Mouse (Mus musculus) urinary bladder, adult 18-20 months (tissue): ENCODE data around the gene Pimreg.

Experiments
- DNase-seq, 2 experiments: peaks; one replicate each; pipeline ENCODE4 v3.0.0; 2022; ENCODE audit warnings: low spot score in 2 of 2, mixed read lengths in 2 of 2

The Pimreg gene

DNA sequence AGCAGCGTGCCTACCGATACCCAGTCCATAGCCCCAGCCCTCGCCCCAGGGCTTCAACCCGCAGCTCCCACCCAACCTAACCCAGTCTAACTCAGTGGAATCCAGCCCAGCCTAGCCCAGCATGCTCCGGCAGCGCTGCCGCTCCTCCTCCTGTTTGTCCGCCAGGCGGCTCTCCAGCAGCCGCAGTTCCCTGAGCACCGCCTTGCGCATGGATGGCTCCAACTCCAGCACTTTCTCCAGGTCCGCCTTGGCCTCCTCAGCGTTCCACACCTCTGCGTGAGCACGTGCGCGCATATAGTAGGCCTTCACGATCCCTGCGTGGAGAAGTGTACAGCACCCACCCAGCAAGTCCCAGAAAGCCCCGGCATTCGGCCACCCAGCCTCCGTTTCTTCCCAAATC, 12.7 kb upstream of the Pimreg start:
- no peak for DNase-seq

- no peak for DNase-seq
These were observed 10.5 kb upstream of the Pimreg start for GRCm38 (mm10) chr11:72031353-72031752.

DNA sequence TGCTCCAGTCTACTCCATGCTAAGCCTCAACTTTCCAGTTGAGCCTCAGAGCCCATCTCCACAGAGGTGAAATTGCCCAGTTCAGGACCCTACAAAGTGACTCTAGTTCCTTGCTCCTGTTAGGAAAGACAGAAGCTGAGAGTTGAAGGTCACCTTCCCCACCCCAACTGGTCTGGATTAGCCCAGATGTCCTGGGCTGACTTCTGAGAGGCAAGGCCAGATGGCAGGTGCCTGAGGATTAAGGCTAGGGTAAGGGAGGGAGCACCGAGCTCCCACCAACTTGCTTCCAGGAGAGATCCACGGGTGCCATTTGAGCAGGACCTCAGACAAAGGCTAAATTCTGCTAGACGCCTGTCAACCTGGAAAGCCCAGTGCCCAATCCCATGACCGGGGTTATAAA, 9.7 kb upstream of the Pimreg start:
- DNase-seq, result no peak

DNA sequence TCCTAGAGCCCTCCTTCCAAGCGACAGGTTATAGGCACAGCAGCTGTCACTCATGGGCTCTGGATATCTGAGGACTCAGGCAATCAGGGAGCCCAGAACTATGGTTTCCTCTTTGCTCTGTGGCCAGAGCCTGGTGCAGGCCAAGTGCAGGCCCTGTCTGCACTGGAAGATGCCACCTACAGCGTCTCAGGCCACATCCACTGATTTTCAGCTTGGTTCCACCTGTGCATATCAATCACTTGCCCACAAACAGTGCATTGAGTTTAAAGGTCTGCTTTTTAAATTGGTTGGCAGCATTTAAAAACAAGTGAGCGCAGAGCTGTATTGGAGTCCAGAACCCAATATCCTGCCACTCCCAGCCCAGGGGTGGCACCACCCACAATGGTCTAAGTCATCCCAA, 9.2 kb upstream of the Pimreg start:
- no peak for DNase-seq

DNA sequence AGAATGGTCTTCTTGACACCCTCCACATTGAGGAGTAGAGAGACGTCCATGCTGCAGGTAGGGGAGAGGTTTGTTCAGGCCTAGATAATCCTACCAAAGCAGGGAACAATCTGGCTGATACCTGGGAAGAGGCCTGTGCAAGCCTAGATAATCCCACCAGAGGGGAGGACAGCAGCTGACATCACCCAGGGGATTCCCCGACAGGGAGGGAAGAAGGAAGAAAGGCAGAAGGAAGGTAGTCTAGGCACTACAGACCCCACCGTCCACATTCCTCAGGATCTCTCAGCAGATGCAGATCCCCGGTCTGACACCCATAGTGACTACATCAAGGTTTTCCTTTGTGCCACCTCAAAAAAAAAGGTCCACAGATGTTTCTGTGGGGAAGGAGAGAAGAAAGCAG, 4.4 kb upstream of the Pimreg start, which contains the start of gene Aipl1:
Aipl1 (minus strand) TSS at position 101 of the 400 bp plus-strand sequence.
- no peak for DNase-seq

GRCm38 (mm10) chr11:72037996-72038395, 3.8 kb upstream of the Pimreg start:
- peak in 1 of 2 experiments; percentile 13 for DNase-seq

- DNase-seq, result no peak
These were observed 2.0 kb upstream of the Pimreg start for GRCm38 (mm10) chr11:72039599-72040386.

GRCm38 (mm10) chr11:72041290-72041767, 503 bp upstream of the Pimreg start:
- no peak for DNase-seq

- no peak for DNase-seq
These were observed 799 bp downstream of the Pimreg start for GRCm38 (mm10) chr11:72042631-72043030.

- no peak for DNase-seq
These were observed 2.4 kb downstream of the Pimreg start for GRCm38 (mm10) chr11:72044231-72044630.

- no peak for DNase-seq
These were observed 6.9 kb downstream of the Pimreg start for GRCm38 (mm10) chr11:72048730-72049129.

DNA sequence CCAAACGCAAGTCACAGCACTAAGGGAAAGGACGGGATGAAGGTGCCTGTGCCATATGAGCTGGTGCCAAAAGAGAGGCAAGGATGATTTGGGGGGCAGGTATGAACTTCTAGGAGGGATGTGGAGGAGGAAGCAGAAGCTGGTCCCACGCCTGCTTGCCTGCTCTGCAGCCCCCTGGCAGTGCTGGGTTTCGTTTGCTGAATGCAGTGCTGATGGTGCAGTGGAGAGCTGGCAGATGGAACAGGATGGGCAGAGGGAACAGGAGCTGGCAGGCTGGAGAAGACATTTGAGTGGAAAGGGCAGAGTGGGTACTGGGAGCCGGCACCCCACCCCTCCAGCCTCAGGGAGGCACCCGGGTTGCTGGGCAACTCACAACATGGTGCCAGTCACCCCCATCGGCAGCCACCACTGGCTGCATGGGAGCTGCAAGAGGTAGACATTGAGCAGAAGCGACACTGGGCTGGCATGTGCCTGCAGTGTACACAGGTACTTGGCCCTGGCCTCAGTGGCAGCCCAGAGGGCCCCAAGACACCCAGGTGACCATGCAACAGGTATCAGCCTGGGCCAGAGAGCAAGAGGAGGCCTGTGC, 7.4 kb downstream of the Pimreg start:
- no peak for DNase-seq

DNA sequence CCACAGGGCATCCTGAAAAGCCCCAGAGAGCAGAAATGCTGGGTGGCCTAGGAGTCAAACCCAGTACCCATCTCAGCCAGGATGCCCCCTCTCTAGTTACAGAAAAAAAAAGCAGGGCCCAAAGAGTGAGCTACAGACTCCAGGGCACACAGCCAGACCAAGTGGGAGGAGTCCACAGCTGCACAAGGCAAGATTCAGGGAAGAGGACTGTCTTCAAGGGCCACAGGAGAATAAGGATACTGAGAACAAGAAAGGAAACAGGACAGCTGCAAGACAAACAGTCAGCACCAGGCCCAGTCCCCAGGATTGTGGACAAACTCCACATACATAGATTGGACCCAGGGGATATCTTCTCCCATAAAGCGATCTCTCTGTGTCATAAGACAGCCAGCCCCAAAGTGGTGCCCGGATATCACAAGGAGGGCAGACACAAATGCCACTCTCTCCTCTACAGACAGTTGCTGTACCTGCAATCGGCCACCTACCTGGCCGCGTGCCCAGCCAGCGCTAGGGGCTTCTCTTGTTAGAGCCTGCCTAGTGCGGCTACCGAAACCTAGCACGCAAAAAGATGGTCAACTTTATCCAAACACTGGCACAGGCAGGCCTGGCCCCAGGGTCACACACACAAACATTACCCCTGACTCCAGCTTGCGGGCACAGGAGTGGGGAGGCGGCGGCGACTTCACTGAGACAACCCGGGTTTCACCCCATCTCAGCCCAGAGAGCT, 8.5 kb downstream of the Pimreg start:
- DNase-seq, result peak in 1 of 2 experiments; percentile 7

DNA sequence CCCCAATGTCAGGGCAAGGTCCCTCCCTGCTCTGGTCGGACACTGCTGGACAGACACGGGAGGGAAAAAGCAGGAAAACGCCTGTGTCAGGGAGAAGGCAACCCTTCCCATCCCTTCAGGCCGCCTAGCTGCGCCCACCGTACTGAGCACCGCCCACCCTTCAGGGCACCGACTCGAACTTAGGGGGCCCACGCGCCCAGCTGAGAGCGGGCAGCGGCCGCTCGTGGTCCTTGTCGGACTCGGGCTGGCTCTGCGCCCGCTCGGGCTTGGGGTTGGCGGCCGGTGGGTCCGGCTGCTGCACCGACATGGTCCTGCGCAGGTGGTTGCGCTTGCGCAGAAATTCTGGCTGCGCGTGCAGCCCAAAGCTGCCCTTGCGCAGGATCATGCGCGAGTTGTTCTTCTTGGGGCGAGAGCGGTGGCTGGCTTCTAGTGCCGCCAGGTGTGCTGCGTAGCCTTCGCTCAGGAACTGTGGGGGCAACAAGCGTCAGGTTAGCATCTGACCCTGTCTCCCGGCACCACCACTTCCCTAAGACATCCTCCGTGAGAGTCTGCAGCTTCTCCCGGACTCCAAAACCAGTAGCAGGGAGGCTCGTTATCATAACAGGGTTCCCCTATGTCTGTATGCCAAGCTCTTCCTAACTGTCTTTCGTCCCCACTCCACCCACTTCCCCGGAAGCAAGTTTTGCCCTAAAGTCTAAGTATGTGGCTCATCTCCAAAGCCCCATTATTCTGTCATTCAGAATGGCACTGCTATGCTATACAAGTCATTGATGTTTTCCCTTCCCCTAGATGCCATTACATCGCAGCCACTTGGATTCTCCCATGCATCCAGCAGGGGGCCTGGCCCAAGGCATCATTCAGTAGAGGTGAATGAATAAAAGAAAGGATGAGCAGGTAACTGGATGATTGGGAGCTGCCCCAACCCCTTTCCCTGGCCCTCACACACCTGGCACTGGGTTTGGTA, 9.3 kb downstream of the Pimreg start:
- DNase-seq, result peak in 1 of 2 experiments; percentile 12

DNA sequence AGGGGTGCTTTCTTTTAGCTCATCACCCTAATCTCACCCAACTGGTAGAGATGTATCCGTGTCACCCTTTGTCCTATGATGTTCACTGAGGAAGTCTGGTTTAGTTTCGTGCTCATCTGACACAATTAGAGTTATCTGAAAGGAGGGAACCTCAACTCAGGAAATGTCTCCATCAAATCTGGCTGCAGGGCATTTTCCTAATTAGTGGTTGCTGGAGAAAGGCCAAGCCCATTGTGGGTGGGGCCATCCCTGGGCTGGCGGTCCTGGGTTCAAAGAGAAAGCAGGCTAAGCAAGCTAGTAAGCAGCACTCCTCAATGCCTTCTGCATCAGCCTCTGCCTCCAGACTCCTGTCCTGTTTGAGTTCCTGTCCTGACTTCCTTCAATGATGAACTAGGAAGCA, 10.4 kb downstream of the Pimreg start:
- DNase-seq, result no peak

DNA sequence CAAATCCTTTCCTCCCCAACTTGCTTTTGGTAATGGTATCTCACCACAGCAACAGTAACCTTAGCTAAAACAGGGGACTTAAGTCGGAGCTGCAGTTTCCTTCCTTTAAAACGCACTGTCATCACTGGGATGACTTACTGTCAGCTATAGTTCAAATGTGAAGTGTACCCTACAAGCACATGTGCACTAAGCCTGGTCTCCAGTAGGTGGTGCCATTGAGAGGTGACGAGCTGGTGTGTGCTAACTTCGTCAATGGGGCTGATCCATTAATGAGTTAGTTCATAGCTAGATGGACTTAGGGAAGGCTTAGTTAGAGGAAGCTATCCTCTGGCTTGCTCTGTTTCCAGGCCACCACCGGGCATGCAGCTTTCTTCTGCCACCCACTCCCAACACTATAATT, 10.8 kb downstream of the Pimreg start:
- DNase-seq, result peak in 1 of 2 experiments; percentile 36

- no peak for DNase-seq
These were observed 13.3 kb downstream of the Pimreg start for GRCm38 (mm10) chr11:72055176-72055575.

DNA sequence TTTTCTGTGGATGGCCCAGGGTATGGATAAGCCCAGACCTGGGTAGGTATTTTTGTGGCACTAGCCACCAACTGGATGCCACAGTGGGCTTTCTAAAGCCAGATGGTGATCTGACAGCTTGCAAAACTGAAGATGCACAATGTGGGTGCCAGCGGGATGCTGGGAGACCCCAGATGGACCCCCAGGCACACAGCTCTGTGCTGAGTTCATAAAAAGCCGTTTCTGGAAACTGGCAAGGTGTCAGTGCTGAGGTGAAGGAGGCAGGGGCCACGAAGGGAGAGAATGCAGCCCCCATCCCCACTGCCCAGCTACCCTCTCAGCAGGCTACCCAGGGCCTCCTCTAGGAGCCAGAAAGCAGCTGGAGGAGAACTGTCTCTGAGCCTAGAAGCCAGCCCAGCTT, 15.3 kb downstream of the Pimreg start:
- DNase-seq, result no peak

- no peak for DNase-seq
These were observed 18.6 kb downstream of the Pimreg start for GRCm38 (mm10) chr11:72060416-72060815.

DNA sequence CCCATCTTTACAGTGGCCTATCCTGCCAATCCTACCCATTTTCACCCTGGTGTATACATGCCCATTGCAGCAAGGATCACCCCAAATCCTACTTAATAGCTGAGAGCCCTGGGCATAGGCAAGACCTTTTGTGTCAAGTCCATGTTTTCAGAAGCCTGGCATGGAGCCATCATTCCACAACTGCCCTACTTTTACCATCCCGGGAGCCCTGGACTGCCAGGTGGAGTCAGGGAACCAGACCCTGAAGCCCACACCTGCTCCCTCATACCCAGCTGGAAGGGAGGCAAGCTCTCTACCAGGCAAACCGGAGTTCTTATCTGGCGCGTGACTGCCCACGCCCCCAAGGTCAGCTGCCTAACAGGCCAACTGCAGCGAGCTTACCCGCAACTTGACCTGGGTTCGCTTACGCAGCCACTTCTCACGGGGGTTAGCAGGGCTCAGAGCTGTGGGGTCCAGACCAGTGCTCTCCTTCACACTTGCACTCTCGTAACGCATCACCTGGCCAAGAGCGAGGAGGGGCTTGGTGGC, 19.3 kb downstream of the Pimreg start:
- no peak for DNase-seq

DNA sequence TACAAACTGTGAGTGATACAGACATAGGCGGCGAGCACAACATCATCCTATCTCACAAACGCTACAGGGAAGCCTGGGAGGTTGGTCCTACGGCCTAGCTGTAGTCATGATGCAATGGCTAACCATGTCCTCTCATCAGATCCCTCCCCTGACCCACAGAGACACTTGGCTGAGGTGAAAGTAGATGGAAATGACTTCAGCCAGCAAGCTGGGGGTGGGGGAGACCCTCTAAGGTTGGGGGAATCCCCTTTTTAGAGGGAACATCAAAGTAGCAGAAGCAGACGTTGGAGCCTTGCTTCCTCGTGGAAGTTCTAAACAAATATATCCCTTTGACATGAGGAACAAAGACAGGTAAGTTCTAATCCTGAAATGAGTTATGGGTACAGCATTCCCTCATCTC, 22.6 kb downstream of the Pimreg start:
- DNase-seq, result no peak
